Mouse (Mus musculus): ENCODE measurements at regions not wholly inside any gene's neighbourhood (a gene's known extent, or its start where the extent isn't known, plus 50 kb on each side); places are given as distances from the start of the nearest gene placed in this dataset.
"Not testable (repeated sequence)": the region's sequence is repeated elsewhere in the genome, so short reads cannot be mapped to it uniquely, and the experiment has no call there.

- DNase-seq (ENCODE audit: low spot score), result no peak
Observed at GRCm38 (mm10) chr9:97297538-97297937, 72.2 kb downstream of the Trim42 start.

- DNase-seq (ENCODE audit: low spot score), result peak; percentile 31
Observed at GRCm38 (mm10) chr9:97295770-97296169, 74.0 kb downstream of the Trim42 start.

DNA sequence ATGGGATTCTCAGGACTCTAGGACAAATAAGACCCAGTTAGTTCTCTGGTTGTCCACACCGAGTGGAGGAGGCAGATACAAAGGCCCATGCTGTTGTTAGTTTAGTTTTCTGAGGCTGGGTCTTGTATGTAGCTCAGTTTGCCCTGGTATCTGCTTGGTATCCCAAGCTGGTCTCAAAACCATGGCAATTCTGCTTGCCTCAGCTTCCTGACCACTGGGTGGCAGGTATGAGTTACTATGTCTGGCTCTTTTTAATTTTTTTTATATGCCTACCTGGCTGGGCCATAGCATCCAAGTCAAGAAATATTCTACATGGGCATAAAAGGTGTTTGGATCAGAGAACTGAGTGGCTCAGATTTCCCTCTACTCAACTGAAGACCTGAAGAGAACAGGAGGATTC lies 77.9 kb downstream of the Trim42 start:
- no peak for DNase-seq (ENCODE audit: low spot score)

GRCm38 (mm10) chr9:97284282-97284802 lies 85.4 kb downstream of the Trim42 start:
- no peak for DNase-seq (ENCODE audit: low spot score)

GRCm38 (mm10) chr9:97282090-97282489 lies 87.7 kb downstream of the Trim42 start:
- DNase-seq (ENCODE audit: low spot score), result no peak

GRCm38 (mm10) chr9:97275449-97275848 lies 94.3 kb downstream of the Trim42 start:
- not testable (repeated sequence) for DNase-seq (ENCODE audit: low spot score)

DNA sequence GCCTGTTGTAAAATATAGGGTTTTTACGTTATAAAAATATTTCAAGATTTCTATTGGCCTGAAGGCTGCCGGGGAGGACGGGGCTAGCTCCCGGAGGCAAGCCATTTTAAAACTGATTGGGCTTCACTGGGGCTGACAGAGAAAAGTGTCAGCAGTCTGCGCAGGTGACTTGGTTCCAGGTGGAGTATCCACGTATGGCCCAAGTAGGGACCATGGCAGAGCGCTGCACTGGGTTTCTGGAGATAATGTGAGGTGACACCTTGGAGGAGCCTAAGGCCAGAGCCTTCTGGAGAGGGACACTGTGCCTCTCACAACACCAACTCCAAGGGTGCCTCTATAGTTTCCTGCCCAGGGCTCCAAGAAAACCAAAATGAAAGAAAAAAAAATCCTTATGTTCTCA lies 95.9 kb downstream of the Trim42 start:
- DNase-seq (ENCODE audit: low spot score), result no peak

GRCm38 (mm10) chr9:97272061-97272460 lies 97.7 kb downstream of the Trim42 start:
- no peak for DNase-seq (ENCODE audit: low spot score)

GRCm38 (mm10) chr9:97247621-97248020 lies 122.1 kb downstream of the Trim42 start:
- DNase-seq (ENCODE audit: low spot score), result no peak

DNA sequence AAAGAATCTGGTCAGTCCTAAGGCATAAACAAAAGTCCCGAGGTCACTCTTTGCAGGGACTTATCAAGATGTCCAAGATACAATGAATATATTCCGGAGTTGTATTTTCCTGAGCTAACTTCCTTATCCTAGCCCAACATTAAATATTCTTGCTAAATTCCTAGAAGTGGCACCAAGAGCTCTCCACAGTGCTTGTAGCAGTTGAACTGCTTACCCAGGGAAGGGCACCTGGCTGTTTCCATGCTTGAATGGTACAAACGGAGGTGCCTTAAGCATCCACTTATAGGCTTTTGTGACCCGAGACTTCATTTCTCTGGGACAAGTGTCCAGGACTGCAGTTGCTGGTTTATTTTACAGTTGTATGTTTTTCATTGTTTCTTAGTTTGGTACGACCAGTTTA lies 115.1 kb upstream of the Slc25a36 start:
- no peak for DNase-seq (ENCODE audit: low spot score)

DNA sequence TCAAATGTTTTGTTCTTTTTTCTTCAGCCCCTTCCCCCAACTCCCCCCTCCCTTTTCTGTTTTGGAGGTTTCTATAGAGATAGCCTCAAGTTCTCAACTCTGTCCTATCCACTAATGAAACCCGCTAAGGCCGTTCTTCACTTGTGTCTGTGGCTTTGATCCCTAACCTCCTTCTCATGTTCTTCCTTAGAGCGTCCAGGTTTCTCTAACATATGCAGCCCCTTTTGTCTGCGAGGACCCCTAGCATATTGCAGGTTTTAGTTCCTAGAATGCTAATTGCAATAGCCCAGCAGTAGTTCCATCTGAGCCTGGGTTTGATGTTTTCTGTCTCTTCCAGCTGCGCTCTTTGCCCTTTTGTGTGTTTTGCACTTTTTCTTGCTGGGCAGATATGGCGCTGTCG lies 113.6 kb upstream of the Slc25a36 start:
- DNase-seq (ENCODE audit: low spot score), result no peak

GRCm38 (mm10) chr9:97214806-97215205 lies 103.8 kb upstream of the Slc25a36 start:
- DNase-seq (ENCODE audit: low spot score), result no peak

GRCm38 (mm10) chr9:97190321-97190860 lies 79.4 kb upstream of the Slc25a36 start:
- no peak for DNase-seq (ENCODE audit: low spot score)

DNA sequence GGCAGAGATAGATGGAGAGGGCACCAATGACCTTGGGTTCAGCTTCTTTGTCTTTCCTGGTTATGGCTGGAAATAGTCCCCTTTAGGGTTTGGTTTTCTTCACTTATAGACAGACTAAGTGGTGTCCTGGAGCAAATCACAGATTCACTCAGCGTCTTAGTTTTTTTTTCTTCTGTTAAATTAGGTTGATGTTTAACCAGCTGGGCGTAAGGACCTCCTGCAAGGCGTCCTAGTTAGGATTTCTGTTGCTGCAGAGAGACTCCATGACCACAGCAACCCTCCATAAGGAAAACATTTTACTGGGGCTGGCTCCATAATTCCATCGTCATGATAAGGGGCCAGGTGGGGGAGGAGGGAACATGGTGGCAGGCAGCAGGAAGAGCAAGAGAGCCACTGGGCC lies 78.7 kb upstream of the Slc25a36 start:
- DNase-seq (ENCODE audit: low spot score), result no peak

- peak; percentile 7 for DNase-seq (ENCODE audit: low spot score)
Observed at GRCm38 (mm10) chr9:97188616-97189330, 77.8 kb upstream of the Slc25a36 start.

- DNase-seq (ENCODE audit: low spot score), result no peak
Observed at GRCm38 (mm10) chr9:97173230-97173951, 62.4 kb upstream of the Slc25a36 start.

- peak; percentile 34 for DNase-seq (ENCODE audit: low spot score)
Observed at GRCm38 (mm10) chr9:97172075-97172474, 61.1 kb upstream of the Slc25a36 start.

- DNase-seq (ENCODE audit: low spot score), result no peak
Observed at GRCm38 (mm10) chr9:97171484-97171883, 60.5 kb upstream of the Slc25a36 start.

DNA sequence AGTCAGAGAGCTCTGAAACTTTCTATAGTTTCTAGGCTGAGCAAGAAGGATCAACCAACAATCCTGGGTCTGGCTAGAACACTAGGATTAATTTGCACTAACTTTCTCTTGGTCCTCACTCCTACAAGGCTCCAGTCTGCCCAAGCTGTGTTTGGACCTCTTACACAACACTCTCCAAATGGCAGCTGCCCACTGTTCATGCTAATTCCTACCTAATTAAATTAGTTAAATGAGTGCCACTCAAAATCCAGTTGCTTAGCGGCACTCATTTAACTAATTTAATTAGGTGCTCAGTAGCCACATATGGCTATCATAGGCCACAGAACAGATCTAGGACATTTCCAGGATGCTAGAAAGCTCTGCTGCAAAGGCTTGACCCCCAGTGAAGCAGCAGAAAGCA lies 59.9 kb upstream of the Slc25a36 start:
- DNase-seq (ENCODE audit: low spot score), result no peak

DNA sequence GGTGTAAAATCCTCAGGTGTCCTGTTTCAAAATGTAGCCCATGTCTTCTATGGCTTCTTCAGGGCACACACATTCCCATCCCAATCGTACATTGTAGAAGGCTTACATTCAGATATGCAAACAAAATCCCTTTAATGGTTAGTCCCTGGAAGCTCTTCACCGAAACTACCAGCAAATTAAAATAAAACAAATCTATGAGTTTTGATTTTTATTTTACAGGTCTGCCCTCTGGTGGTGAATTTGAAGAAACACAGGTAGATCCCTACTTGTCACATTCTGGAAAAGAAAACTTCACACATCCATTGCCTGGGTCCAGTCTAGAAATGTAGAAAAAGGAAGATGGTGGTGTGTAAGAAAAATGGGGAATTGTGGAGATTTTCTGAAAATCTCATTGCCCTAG lies 51.5 kb upstream of the Slc25a36 start:
- no peak for DNase-seq (ENCODE audit: low spot score)

Data from urinary bladder, postnatal 25 days (tissue).